Mouse (Mus musculus) kidney, adult 2 months (tissue): ENCODE measurements around the gene Arhgef33. TPM values are rescaled to one million over a fixed set of nuclear protein-coding genes. Genes with fewer than 3 reads are reported as not detected.

Source experiments
- DNase-seq: peaks from one replicate; pipeline ENCODE4 v3.0.0; 2021
- H3K27ac ChIP-seq: fragments of 200-500 bp; 2 replicates; pipeline ENCODE4 v1.5.1; 2012; ENCODE audit warnings: low read depth, low read length, control low read depth, inconsistent platforms; ENCODE audit not compliant: insufficient read depth
- H3K27me3 ChIP-seq: fragments of 200-500 bp; replicated peaks from 2 replicates; pipeline ENCODE4 v1.6.1; 2012; ENCODE audit warnings: mild to moderate bottlenecking, moderate library complexity, low read length, inconsistent platforms; ENCODE audit not compliant: control insufficient read depth, insufficient read depth
- H3K36me3 ChIP-seq: fragments of 200-500 bp; 2 replicates; pipeline ENCODE4 v1.6.1; 2012; ENCODE audit warnings: mild to moderate bottlenecking, moderate library complexity, low read length, inconsistent platforms; ENCODE audit not compliant: control insufficient read depth, insufficient read depth
- H3K4me1 ChIP-seq: fragments of 200-500 bp; 2 replicates; pipeline ENCODE4 v1.6.1; 2011; ENCODE audit warnings: low read length; ENCODE audit not compliant: control insufficient read depth, insufficient read depth
- H3K4me3 ChIP-seq: fragments of 200-500 bp; 2 replicates; pipeline ENCODE4 v1.5.1; 2011; ENCODE audit warnings: mild to moderate bottlenecking, low read depth, low read length, control low read depth; ENCODE audit not compliant: insufficient read depth
- CTCF ChIP-seq: fragments of 200-500 bp; conservative IDR thresholded peaks from 2 replicates; pipeline ENCODE4 v1.5.1; 2011; ENCODE audit warnings: low read depth, mild to moderate bottlenecking, control low read depth, low read length, moderate library complexity, mixed read lengths; ENCODE audit not compliant: insufficient read depth, insufficient read length
- POLR2A ChIP-seq: fragments of 200-500 bp; IDR thresholded peaks from one replicate; pipeline ENCODE4 v1.6.1; 2011; ENCODE audit warnings: low read depth, low read length, control low read depth
- WGBS: fragments of 180-500 bp; shearing (Covaris S2); methylation state at CpG from one replicate; pipeline ENCODE4 v1.1.7; 2018; 5-methylcytosine and 5-hydroxymethylcytosine counted together
- polyA plus RNA-seq: library from polyadenylated mRNA; depleted of rRNA; stranded (reverse); fragments of >200 nt; gene quantifications from 2 replicates; pipeline ENCODE4 v1.2.3, GENCODE M21; 2012

The Arhgef33 gene
- polyA plus RNA-seq, 1 experiment = 0.44 TPM

DNA sequence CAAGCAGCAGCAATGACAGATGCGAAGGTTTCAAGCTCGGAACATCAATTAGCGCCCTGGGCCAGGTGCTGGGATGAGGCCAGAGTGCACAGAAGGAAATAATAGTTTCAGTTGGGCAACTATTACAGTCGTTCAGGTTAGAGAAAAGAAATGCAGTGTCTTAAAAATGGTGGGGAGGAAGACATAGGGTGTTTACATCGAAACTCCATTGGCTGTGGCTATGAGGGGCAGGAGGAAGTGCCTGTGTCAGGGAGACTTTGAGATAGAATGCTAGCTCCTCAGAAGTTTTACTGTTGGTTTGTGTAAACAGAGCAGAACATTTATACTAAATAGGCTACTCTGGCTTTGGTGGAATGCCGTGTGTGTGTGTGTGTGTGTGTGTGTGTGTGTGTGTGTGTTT, 19.2 kb upstream of the Arhgef33 start:
- no peak for DNase-seq
- Histone ChIP-seq H3K36me3 (no peaks in the 10 kb centered on the region), H3K4me3 (no peak overlapping the region), H3K4me1 (no peaks in the 10 kb centered on the region), H3K27ac (no peak overlapping the region), H3K27me3 (no peaks in the 10 kb centered on the region)
- TF ChIP-seq CTCF = no peak
- no peak for TF ChIP-seq POLR2A
- WGBS = 73% methylated on average over 6 of the region's 6 CpGs

DNA sequence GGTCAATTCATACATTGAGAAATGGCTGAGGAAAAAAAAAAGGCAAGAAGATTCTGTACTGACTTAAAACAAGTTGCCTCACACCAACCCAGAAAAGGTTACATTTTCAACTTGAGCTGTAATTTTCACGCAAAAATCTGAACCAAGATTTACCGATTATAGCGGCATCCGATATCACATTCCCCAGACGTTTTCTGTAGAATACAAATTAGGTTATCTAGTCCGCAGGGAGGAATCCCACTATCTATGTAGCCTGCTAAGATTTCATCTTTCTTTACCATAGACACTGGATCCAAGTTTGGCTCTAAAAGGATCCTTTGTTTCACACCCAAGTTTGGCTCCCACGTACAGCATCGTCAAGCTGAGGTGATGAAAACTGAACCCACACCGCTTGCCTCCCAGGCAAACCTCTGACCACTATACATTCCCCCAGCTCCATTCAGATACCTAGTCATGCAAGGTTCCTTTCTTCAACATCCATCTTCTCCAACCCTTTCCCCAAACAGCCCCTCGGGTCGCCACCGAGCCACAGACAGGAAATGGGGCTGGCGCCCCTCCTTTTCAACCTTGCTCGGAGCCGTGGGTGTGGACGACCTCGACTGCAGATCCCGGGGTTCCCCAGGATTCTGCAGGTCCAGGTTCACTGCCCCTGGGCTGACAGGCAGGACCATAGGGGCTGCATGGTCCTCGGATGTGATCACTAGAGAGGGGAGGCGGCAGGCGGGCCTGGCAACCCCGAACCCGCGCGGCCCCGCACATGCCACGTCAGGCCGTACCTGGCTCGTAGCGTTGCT, 17.7 kb upstream of the Arhgef33 start:
- TF ChIP-seq POLR2A (no peak), CTCF (no peak)

DNA sequence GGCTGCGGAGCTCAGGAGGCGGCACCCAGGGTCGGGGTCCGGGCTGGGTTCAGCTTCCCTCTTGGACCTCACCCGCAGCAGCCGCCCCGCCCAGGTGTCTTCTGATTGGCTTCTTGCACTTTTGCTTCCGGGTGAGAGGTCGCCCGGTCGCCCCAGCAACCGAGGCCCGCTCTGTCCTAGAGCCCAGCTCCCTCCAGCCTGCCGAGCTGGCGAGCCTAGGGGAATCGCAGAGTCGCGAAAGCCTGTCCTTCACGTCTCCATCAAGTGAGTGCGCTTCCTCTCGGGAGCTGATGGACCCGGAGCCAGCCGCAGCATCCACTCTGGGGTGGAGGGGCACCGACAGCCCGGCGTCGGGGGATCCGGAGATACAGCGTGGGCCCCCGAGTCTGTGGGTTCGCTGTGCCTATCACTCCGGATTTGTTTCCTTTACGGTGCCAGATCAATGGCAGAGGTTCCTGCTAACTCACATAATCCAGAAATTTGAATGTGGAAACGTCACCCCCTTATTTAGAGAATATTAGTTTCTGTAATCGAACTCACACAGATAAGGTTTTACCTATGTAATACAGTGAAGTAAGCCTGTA, 17.0 kb upstream of the Arhgef33 start, which contains the start of the genes Morn2 and Dhx57:
Morn2 (plus strand) TSS at position 130 of the 584 bp plus-strand sequence.
Dhx57 (minus strand) TSS at position 403 of the 584 bp plus-strand sequence.
- Histone ChIP-seq H3K4me3 (peak within 1 kb of the TSS; percentile 96), H3K36me3 (no peaks in the 10 kb centered on the region), H3K4me1 (no peaks in the 10 kb centered on the region), H3K27ac (peak within 1 kb of the TSS; percentile 42), H3K27me3 (no peaks in the 10 kb centered on the region)
- TF ChIP-seq POLR2A (no peak), CTCF (no peak)
- DNase-seq = peak; percentile 99
- under 1% methylated on average over 35 of the region's 35 CpGs for WGBS

More for the DNA sequence above, 17.7 kb upstream of the Arhgef33 start:
- no peaks in the 10 kb centered on the region for H3K4me1 ChIP-seq
- under 1% methylated on average over 30 of the region's 30 CpGs for WGBS
- DNase-seq = no peak
- H3K27me3 ChIP-seq = no peaks in the 10 kb centered on the region
- H3K27ac ChIP-seq = peak overlapping the region; percentile 21; the same call in 1 of the 2 replicates
- H3K4me3 ChIP-seq = peak overlapping the region; percentile 96
- no peaks in the 10 kb centered on the region for H3K36me3 ChIP-seq

DNA sequence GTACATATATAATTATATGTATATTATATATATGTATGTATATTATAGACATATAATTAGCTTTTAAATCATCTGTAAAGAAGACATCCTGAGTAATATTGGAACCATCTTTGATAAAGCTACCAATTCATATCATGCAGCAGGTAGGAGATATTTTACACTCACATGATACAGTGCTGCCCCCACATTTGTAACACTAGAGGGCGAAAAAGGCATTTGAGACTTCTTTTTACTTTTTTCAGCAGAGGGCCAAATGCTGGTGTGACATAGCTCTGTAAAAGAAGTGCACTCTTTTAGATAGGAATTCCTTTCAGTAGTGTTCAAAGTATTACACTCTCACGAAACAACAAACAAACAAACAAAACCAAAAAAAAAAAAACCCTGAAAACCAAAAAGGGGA, 16.1 kb upstream of the Arhgef33 start:
- H3K4me1 ChIP-seq = no peaks in the 10 kb centered on the region
- DNase-seq = peak; percentile 64
- WGBS = 22% methylated on average over 2 of the region's 2 CpGs
- H3K27me3 ChIP-seq = no peaks in the 10 kb centered on the region
- H3K4me3 ChIP-seq = no peak overlapping the region
- no peak overlapping the region for H3K27ac ChIP-seq
- H3K36me3 ChIP-seq = no peaks in the 10 kb centered on the region
- TF ChIP-seq CTCF (peak; percentile 31; the same call in 1 of the 2 replicates), POLR2A (no peak)

DNA sequence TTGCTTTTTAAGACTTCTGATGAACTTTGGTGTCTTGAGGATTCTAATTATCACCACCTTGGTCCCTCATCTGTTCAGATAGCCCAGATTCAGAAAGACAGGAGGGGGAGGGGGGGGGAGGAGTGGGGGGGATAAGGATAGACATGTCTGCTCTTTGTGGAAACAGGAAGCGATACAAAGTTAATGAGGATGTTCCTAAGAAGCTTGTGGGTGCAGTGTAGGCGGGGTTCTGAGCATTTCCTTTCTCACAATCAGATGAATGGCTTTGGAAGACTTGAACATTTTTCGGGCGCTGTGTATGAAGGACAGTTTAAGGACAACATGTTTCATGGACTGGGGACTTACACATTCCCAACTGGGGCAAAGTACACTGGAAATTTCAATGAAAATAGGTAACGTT, 11.9 kb upstream of the Arhgef33 start:
- H3K4me1 ChIP-seq = no peaks in the 10 kb centered on the region
- no peaks in the 10 kb centered on the region for H3K36me3 ChIP-seq
- 71% methylated on average over 5 of the region's 5 CpGs for WGBS
- no peaks in the 10 kb centered on the region for H3K27me3 ChIP-seq
- no peak overlapping the region for H3K4me3 ChIP-seq
- no peak for DNase-seq
- TF ChIP-seq POLR2A = no peak
- no peak for TF ChIP-seq CTCF
- no peak overlapping the region for H3K27ac ChIP-seq

DNA sequence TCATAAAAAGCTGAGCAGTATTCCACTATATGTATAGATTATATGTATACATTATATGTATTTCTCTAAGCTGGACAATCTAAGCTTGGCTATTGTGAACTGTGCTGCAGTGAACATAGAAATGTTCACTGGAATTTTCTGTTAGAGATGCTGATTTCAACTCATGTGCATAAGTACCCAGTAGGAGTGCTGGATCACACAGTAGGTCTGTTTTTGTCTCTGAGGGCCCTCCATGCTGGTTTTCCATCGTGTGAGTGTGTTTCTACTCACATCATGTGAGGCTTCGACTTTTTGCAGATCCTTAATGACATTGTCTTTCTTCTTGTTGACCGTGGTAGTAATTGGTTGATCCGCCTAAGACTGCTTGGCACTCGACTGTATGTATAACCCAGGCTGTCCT, 8.4 kb upstream of the Arhgef33 start:
- Histone ChIP-seq H3K4me3 (no peak overlapping the region), H3K27ac (no peak overlapping the region), H3K4me1 (no peaks in the 10 kb centered on the region), H3K36me3 (no peaks in the 10 kb centered on the region), H3K27me3 (no peaks in the 10 kb centered on the region)
- 93% methylated on average over 5 of the region's 5 CpGs for WGBS
- no peak for DNase-seq
- TF ChIP-seq POLR2A (no peak), CTCF (no peak)

DNA sequence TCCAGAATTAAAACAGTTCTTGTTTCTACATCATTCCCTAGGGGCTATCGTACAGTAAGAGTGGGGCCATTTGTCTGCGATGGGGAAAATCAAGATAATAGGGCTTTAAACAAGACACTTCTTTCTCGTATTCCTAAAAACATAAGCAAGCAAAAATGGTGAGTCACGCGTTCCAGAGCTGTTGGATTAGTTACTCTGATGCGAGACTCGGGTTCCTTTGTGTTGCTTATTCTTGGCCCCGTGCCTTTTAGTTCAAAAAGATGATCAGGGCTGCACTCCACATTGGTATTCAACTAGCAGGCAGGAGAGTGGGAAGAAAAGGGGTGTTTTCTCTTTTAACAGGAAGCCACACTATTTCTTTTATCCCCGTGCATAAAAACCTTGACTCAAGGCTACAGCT, 4.6 kb downstream of the Arhgef33 start:
- DNase-seq = no peak
- TF ChIP-seq POLR2A = no peak
- no peak for TF ChIP-seq CTCF
- H3K36me3 ChIP-seq = no peaks in the 10 kb centered on the region
- WGBS = 70% methylated on average over 9 of the region's 9 CpGs
- H3K4me3 ChIP-seq = no peak overlapping the region
- H3K27me3 ChIP-seq = no peaks in the 10 kb centered on the region
- no peaks in the 10 kb centered on the region for H3K4me1 ChIP-seq
- H3K27ac ChIP-seq = no peak overlapping the region
